Mouse (Mus musculus) olfactory bulb, adult 2 months (tissue): ENCODE data around the gene Atp13a1. TPM values are rescaled to one million over a fixed set of nuclear protein-coding genes. Genes with fewer than 3 reads are reported as not detected.

Source experiments
- H3K27ac ChIP-seq: fragments of 200-500 bp; 2 replicates; pipeline ENCODE4 v1.5.1; 2012; ENCODE audit warnings: low read depth, low read length; ENCODE audit not compliant: insufficient read depth
- H3K4me1 ChIP-seq: fragments of 200-500 bp; 2 replicates; pipeline ENCODE4 v1.6.1; 2012; ENCODE audit warnings: low read length; ENCODE audit not compliant: control insufficient read depth, insufficient read depth
- H3K4me3 ChIP-seq: fragments of 200-500 bp; 2 replicates; pipeline ENCODE4 v1.5.1; 2012; ENCODE audit warnings: mild to moderate bottlenecking, low read depth, low read length, moderate library complexity; ENCODE audit not compliant: insufficient read depth
- CTCF ChIP-seq: fragments of 200-500 bp; IDR thresholded peaks from 2 replicates; pipeline ENCODE4 v1.5.1; 2012; ENCODE audit warnings: low read depth, mild to moderate bottlenecking, low read length, moderate library complexity; ENCODE audit not compliant: insufficient read depth
- POLR2A ChIP-seq: fragments of 200-500 bp; IDR thresholded peaks from 2 replicates; pipeline ENCODE4 v1.6.1; 2012; ENCODE audit warnings: mild to moderate bottlenecking, low read depth, low read length, moderate library complexity; ENCODE audit not compliant: insufficient read depth
- WGBS: fragments of 180-500 bp; shearing (Covaris S2); methylation state at CpG from one replicate; pipeline ENCODE4 v1.1.7; 2018; 5-methylcytosine and 5-hydroxymethylcytosine counted together
- polyA plus RNA-seq: library from polyadenylated mRNA; stranded (reverse); fragments of >200 nt; gene quantifications from 2 replicates; pipeline ENCODE4 v1.2.4, GENCODE M21; 2012; ENCODE audit warnings: low replicate concordance; ENCODE audit not compliant: missing spikeins, insufficient read depth, insufficient read length

The Atp13a1 gene
- polyA plus RNA-seq, 1 experiment: not detected

GRCm38 (mm10) chr8:69794901-69795300 lies 3.9 kb downstream of the Atp13a1 start:
- no peak overlapping the region for H3K27ac ChIP-seq
- H3K4me1 ChIP-seq: peaks cover 7% of the 10 kb centered on the region; the same call in 1 of the 2 replicates
- no peak for TF ChIP-seq CTCF
- no peak overlapping the region for H3K4me3 ChIP-seq
- 92% methylated on average over 6 of the region's 6 CpGs for WGBS

GRCm38 (mm10) chr8:69796721-69797345 lies 5.9 kb downstream of the Atp13a1 start:
- no peak overlapping the region for H3K27ac ChIP-seq
- TF ChIP-seq CTCF (no peak), POLR2A (no peak)
- no peak overlapping the region for H3K4me3 ChIP-seq
- H3K4me1 ChIP-seq: peaks cover 4% of the 10 kb centered on the region; the same call in 1 of the 2 replicates
- WGBS: 96% methylated on average over 16 of the region's 16 CpGs

GRCm38 (mm10) chr8:69797661-69798060 lies 6.7 kb downstream of the Atp13a1 start:
- Histone ChIP-seq H3K4me1 (peaks cover 3% of the 10 kb centered on the region; the same call in 1 of the 2 replicates), H3K27ac (no peak overlapping the region), H3K4me3 (no peak overlapping the region)
- WGBS: 93% methylated on average over 10 of the region's 10 CpGs
- TF ChIP-seq POLR2A (no peak), CTCF (no peak)

GRCm38 (mm10) chr8:69799261-69799660 lies 8.3 kb downstream of the Atp13a1 start:
- Histone ChIP-seq H3K4me1 (no peaks in the 10 kb centered on the region), H3K4me3 (no peak overlapping the region), H3K27ac (no peak overlapping the region)
- TF ChIP-seq POLR2A (no peak), CTCF (no peak)
- WGBS: 87% methylated on average over 8 of the region's 8 CpGs

- Histone ChIP-seq H3K4me3 (no peak overlapping the region), H3K27ac (no peak overlapping the region), H3K4me1 (no peaks in the 10 kb centered on the region)
- TF ChIP-seq POLR2A (no peak), CTCF (no peak)
- WGBS: 95% methylated on average over 5 of the region's 5 CpGs
Measured at GRCm38 (mm10) chr8:69799946-69800345, 9.0 kb downstream of the Atp13a1 start.

- TF ChIP-seq POLR2A: no peak
- no peak for TF ChIP-seq CTCF
- no peak overlapping the region for H3K4me3 ChIP-seq
- WGBS: 94% methylated on average over 4 of the region's 4 CpGs
Measured at GRCm38 (mm10) chr8:69801796-69802195, 10.8 kb downstream of the Atp13a1 start.

GRCm38 (mm10) chr8:69802216-69802615 lies 11.3 kb downstream of the Atp13a1 start:
- Histone ChIP-seq H3K27ac (no peak overlapping the region), H3K4me3 (no peak overlapping the region)
- no peak for TF ChIP-seq POLR2A
- TF ChIP-seq CTCF: no peak

More at GRCm38 (mm10) chr8:69801796-69802195, 10.8 kb downstream of the Atp13a1 start:
- Histone ChIP-seq H3K4me1 (no peaks in the 10 kb centered on the region), H3K27ac (no peak overlapping the region)

GRCm38 (mm10) chr8:69803366-69803765 lies 12.4 kb downstream of the Atp13a1 start:
- peaks cover 1% of the 10 kb centered on the region; the same call in 1 of the 2 replicates for H3K4me1 ChIP-seq
- no peak overlapping the region for H3K27ac ChIP-seq
- 89% methylated on average over 7 of the region's 7 CpGs for WGBS
- TF ChIP-seq CTCF (no peak), POLR2A (no peak)
- H3K4me3 ChIP-seq: no peak overlapping the region

More at GRCm38 (mm10) chr8:69802216-69802615, 11.3 kb downstream of the Atp13a1 start:
- no peaks in the 10 kb centered on the region for H3K4me1 ChIP-seq

GRCm38 (mm10) chr8:69804537-69804936 lies 13.6 kb downstream of the Atp13a1 start:
- Histone ChIP-seq H3K4me1 (peaks cover 10% of the 10 kb centered on the region), H3K4me3 (no peak overlapping the region), H3K27ac (no peak overlapping the region)
- WGBS: 89% methylated on average over 6 of the region's 6 CpGs
- TF ChIP-seq CTCF (no peak), POLR2A (no peak)

- Histone ChIP-seq H3K27ac (no peak overlapping the region), H3K4me3 (no peak overlapping the region), H3K4me1 (peaks cover 10% of the 10 kb centered on the region)
- WGBS: 96% methylated on average over 10 of the region's 10 CpGs
- TF ChIP-seq CTCF (no peak), POLR2A (no peak)
Measured at GRCm38 (mm10) chr8:69805086-69805485, 14.1 kb downstream of the Atp13a1 start.
